Mouse (Mus musculus) E14TG2a.4 (cell line): ENCODE data around the gene Pycard.

Experiments used
- H3K27me3 ChIP-seq: 2 replicates; pipeline ENCODE4 v1.6.1; 2014; ENCODE audit warnings: low read length, control low read depth; ENCODE audit not compliant: insufficient read depth
- H3K36me3 ChIP-seq: 2 replicates; pipeline ENCODE4 v1.6.1; 2014; ENCODE audit warnings: low read length, control low read depth; ENCODE audit not compliant: insufficient read depth
- H3K4me1 ChIP-seq: replicated peaks from 2 replicates; pipeline ENCODE4 v1.6.1; 2014; ENCODE audit warnings: low read depth, low read length, control low read depth
- H3K4me3 ChIP-seq: replicated peaks from 2 replicates; pipeline ENCODE4 v1.5.1; 2014; ENCODE audit warnings: mild to moderate bottlenecking, low read length
- H3K9me3 ChIP-seq: 2 replicates; pipeline ENCODE4 v1.6.1; 2014; ENCODE audit warnings: low read length, control low read depth
- CTCF ChIP-seq: conservative IDR thresholded peaks from 2 replicates; pipeline ENCODE4 v1.5.1; 2014; ENCODE audit warnings: low read length
- NANOG ChIP-seq: IDR thresholded peaks from 2 replicates; pipeline ENCODE4 v1.6.1; 2014; ENCODE audit warnings: borderline replicate concordance, low read length, mixed read lengths
- POU5F1 ChIP-seq: IDR thresholded peaks from 2 replicates; pipeline ENCODE4 v1.6.1; 2014; ENCODE audit warnings: low read length, borderline replicate concordance

Gene Pycard

DNA sequence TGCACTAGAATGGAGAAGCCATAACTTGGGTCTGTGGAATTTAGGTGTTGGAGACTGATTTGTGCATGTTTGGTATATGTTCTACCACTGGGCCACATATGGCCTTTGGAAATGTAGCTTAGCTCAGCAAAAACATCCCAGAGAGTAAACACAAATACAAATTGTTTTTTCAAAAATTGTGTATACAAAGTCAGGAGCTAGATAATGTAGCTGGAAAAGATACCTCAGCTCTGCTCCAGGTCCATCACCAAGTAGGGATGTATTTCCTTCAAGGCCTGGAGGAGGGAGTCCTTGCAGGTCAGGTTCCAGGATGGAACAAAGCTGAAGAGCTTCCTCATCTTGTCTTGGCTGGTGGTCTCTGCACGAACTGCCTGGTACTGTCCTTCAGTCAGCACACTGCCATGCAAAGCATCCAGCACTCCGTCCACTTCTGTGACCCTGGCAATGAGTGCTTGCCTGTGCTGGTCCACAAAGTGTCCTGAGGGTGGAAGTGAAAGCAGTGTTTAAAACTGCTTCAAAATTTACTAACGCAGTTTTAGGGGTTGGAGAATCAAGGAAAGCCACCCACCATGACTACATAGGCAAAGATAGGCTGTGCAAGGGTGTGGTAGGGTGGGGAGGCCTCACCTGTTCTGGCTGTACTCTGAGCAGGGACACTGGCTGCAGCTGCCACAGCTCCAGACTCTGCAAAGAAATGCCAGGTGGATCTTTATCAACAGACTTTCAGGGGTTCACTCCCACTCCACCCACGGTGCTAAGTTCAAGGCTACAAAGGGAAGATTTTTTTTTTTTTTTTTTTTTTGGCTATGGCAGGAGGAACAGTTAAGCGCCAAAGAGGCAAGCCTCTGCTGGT, 953 bp downstream of the Pycard start:
- Histone ChIP-seq H3K36me3 (peaks cover 56% of the 10 kb centered on the region), H3K4me3 (peak overlapping the region; percentile 78), H3K9me3 (no peaks in the 10 kb centered on the region), H3K4me1 (peaks cover 62% of the 10 kb centered on the region), H3K27me3 (no peaks in the 10 kb centered on the region)
- TF ChIP-seq POU5F1 (no peak), NANOG (no peak), CTCF (no peak)

DNA sequence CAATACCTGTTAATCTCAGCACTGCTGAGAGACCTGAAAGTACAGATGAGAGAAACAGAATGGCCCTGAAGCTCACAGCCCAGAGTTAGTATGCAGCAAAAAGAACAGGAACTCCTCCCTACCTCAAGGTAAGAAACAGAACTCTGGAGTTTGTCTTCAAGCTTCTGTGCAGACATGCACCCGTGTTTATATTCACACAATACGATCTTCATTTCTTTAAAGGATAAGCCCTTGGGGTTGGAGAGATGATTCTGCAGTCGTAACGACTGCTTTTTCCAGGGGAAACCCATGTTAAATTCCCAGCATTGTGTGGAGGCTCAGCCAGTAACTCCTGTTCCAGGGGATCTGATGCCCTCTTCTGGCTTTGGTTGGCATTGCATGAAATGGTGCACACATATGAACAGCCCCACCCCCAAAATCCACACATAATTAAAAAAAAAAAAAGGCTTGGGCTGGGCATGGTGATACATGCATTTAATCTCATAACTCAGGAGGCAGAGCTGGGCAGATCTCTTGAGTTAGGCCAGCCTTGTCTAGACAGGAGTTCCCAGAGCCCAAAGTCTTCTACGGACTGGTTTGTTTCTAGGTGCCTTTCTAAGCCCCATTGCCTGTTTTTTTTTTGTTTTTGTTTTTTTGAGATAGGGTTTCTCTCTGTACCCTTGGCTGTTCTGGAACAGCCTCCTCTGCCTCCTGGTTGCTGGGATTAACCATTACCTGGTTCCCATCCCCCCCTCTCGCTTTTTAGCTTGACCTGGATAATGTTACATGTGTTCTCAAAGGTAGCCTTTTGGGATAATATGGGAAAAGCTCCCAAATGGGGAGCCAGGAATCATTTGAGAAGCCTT, 1.8 kb downstream of the Pycard start:
- Histone ChIP-seq H3K36me3 (peaks cover 61% of the 10 kb centered on the region), H3K9me3 (no peaks in the 10 kb centered on the region), H3K27me3 (no peaks in the 10 kb centered on the region), H3K4me1 (peaks cover 66% of the 10 kb centered on the region), H3K4me3 (peak overlapping the region; percentile 78)
- no peak for TF ChIP-seq NANOG
- TF ChIP-seq CTCF: peak; percentile 80
- TF ChIP-seq POU5F1: no peak

DNA sequence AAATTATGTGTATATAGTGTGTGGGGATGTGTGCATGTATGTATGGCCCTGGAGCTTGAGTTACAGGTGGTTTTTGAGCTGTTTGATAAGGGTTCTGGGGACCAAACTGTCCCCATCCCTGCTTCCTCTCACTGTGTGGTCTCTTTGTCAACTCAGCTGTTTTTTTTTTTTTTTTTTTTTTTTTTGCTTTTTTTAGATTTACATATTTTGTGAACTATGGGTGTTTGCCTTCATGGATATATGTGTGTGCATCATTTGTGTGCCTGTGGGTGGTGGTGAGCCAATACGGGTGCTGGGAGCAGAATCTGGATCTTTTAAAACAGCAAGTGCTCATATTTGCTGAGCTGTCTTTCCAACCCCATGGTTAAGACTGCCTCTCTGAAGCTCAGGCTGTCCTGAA, 4.8 kb downstream of the Pycard start:
- Histone ChIP-seq H3K4me1 (peaks cover 55% of the 10 kb centered on the region), H3K4me3 (no peak overlapping the region), H3K27me3 (no peaks in the 10 kb centered on the region), H3K36me3 (peaks cover 90% of the 10 kb centered on the region), H3K9me3 (no peaks in the 10 kb centered on the region)
- TF ChIP-seq CTCF (no peak), NANOG (no peak), POU5F1 (no peak)

DNA sequence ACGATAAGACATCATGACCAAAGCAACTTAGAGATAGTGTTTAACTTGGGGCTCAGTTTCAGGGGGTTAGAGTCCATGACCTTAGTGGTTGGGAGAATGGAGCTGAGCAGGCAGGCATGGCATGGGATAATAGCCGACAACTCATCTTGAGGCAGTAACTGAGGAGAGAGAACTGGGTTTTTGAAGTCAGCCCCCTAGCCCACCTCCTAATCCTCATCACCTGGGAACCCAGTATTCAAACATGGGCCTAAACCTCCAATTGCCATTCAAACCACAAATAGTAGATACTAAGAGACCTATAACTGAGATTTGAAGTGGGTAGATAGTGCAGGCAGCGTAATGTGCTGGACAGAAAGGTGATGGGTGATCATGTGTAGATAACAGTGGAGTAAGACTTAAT, 13.1 kb downstream of the Pycard start:
- Histone ChIP-seq H3K36me3 (peaks cover 100% of the 10 kb centered on the region), H3K27me3 (no peaks in the 10 kb centered on the region), H3K4me3 (no peak overlapping the region), H3K4me1 (peaks cover 12% of the 10 kb centered on the region), H3K9me3 (no peaks in the 10 kb centered on the region)
- TF ChIP-seq CTCF (no peak), NANOG (no peak), POU5F1 (no peak)

DNA sequence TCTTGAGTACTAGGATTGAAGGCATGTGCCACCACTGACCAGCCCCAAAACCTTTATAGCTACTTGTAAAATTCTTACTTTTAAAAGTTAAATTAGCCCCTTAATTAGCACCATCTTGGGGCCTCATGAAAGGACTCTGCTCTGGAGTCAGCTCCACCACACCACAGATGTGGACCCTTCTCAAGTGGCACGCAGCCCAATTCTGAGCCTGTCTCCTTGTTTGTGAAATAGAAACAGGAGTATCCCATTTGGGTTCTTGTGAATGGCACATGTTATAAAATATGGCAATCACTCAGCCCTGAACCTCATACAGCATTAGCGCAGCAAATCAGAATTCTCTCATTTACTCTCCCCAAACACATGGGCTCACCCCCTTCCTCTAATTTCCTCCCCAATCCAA, 14.8 kb downstream of the Pycard start:
- Histone ChIP-seq H3K36me3 (peaks cover 100% of the 10 kb centered on the region), H3K4me3 (no peak overlapping the region), H3K9me3 (no peaks in the 10 kb centered on the region), H3K4me1 (peaks cover 29% of the 10 kb centered on the region), H3K27me3 (no peaks in the 10 kb centered on the region)
- no peak for TF ChIP-seq CTCF
- no peak for TF ChIP-seq POU5F1
- no peak for TF ChIP-seq NANOG

DNA sequence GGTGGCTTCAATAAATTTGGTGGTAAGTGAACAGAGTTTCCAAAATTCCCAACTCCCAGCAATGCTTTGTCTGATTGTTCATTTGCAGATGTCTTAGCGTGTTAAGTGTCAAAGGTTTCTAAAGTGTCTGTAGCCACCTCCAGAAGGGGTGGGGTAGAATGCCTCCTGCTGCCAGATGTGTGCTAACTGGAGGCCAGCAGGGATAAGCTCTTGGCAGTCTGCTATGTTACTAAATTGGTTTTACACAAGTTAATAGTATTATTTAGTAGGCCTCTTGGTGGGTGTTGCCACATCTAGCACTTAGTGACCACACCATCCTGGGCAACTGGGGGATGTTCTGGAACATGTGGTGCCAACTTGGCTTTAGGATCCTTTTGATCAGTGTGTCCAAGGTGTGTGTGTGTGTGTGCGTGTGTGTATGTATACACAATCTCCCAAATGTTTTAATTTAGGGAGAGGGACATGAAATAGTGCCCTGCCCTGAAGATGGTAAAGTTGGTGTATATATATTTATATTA, 19.2 kb downstream of the Pycard start:
- TF ChIP-seq CTCF (no peak), POU5F1 (no peak), NANOG (no peak)
- H3K9me3 ChIP-seq: no peaks in the 10 kb centered on the region
- H3K27me3 ChIP-seq: no peaks in the 10 kb centered on the region

DNA sequence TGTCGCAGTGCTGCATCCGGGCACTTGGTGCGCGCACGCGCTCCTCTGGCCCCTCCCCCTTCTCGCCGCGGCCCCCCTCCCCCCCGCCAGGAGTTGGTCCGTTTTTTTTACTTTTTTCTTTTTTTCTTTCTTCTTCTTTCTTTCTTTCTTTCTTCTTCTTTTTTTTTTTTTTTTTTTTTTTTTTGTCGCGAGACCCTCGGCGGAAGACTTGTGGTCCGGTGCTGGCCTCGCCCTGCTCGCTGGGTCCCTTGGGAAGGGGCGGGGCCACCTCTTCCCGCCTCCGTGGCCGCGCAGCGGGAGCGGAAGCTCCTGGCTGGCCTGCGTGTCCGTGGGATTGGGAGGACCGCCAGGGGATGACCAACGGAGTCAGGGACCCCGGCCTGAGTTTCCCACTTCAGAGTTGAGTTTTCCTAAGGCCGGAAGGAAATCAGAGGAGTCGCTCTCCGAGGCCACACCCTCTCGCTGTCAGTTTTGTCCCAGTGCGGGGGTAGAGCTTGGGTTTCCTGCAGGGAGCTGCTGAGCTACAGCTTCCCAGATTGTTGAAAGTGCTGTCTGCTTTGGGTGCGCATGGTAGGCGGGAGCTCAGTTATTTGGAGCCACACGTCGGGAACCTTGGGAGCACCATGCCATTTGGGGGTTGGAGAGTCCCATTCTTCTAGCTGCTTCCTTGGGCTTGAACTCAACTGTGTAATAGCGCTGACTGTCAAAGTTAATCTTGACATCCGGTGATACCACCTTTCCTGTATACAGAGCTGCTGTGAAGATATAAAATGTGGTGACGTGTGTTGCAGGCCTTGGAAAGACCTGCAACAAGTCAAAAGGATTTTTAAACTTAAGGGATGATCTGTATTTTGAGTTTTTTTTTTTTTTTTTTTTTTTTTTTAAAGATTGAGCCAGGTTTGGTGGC, 25.5 kb downstream of the Pycard start:
- no peak for TF ChIP-seq POU5F1
- TF ChIP-seq CTCF: no peak
- no peak for TF ChIP-seq NANOG
- Histone ChIP-seq H3K27me3 (no peaks in the 10 kb centered on the region), H3K4me3 (peak overlapping the region; percentile 99), H3K4me1 (peaks cover 54% of the 10 kb centered on the region), H3K36me3 (peaks cover 50% of the 10 kb centered on the region), H3K9me3 (no peaks in the 10 kb centered on the region)

More for the DNA sequence above, 19.2 kb downstream of the Pycard start:
- Histone ChIP-seq H3K4me3 (no peak overlapping the region), H3K4me1 (peaks cover 67% of the 10 kb centered on the region), H3K36me3 (peaks cover 100% of the 10 kb centered on the region)
